Mouse (Mus musculus) sigmoid colon, adult 10 weeks (tissue): ENCODE results near the gene Prr14. TPM values are rescaled to one million over a fixed set of nuclear protein-coding genes. Genes with fewer than 3 reads are reported as not detected.

Experiments used
- polyA plus RNA-seq: library from polyadenylated mRNA; stranded (reverse); fragments of 350-450 nt; fragmentation: Illumina TruSeq; extraction: RNeasy Lipid Tissue Mini Kit (QIAGEN cat#74804); gene quantifications from one replicate; pipeline ENCODE4 v1.2.3, GENCODE M21; 2014; ENCODE audit warnings: low read depth, low replicate concordance

Gene Prr14
- polyA plus RNA-seq, result 23.2 TPM

GRCm38 (mm10) chr7:127459311-127459710, at the start of gene Prr14:
Gene Prr14 (plus strand): TSS chr7:127459611.

GRCm38 (mm10) chr7:127421388-127422191, 37.8 kb upstream of the Prr14 start, which contains the start of gene Zfp688:
Gene Zfp688 (minus strand): TSS chr7:127422068.

DNA sequence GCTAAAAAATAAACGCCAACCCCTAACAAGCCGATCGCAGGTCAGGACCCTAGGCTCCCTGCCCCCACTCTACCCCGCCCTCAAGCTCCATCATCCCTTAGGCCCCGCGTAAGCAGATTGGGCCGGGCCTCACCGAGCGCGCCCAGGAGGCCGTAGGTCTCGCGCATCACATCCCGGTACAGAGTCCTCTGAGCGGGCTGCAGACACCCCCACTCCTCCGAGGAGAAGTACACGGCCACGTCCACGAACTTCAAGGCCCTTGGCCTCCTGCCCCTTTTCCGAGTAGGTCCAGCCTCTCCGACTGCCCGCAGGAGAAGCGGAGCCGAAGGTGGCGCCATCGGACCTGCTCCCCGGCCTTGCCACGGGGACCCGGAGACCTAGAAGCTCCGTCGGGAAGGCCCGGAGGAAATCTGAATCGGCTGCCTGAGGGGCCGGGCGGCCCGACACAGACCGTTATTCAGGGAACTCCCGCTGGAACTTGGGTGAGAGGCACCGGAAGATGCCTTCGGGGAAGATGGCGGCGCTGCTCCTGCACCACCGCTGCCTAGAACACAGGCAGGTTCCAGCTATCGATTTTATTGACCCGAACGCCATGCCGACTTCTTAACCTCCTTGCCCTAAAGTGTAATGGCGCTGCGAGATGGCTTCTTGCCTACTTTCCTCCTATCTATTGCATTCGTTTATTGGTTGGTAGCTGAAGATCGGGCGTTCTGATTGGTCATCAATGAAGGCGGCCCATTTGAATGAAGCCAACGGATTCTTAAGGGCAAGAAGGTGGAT, 10.7 kb upstream of the Prr14 start, which contains the start of gene Zfp689:
Gene Zfp689 (minus strand): TSS at position 638 of the 780 bp plus-strand sequence.

DNA sequence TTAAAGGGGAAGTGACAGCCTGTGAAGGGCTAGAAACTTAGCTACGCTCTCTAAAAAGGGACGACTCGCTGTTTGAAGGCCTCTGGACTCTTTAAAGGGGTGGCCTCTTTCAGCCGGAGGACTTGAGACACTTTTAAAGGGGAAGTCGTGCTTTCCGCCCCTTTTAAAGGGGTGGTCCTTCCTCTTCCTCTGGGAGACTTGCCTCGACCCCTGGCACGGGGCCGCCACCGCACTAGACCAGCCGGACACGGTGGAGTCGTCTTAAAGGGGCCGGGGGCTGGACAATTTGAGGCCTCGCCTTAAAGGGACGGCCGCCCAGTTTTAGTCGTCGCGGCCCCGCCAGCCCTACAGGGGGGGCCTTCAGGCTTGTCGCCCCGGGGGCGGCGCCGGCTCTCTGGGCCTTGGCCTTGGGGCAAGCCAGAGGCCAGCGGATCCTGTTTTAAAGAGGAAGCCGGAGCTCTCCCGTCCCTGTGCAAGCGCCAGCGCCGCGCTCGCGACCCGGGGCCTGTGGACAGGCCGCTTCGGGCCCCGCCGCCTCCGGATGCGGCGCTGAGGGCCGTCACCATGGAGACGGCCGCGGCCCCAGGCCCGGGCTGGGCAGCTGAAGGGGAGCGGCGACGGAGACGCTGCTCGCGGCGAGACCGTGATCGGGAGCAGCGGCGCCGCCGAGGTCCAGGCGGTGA, 19.4 kb downstream of the Prr14 start, which contains the start of gene Fbrs:
Gene Fbrs (plus strand): TSS at position 565 of the 683 bp plus-strand sequence.

GRCm38 (mm10) chr7:127511808-127512230, 52.4 kb downstream of the Prr14 start, which contains the start of gene Srcap:
Gene Srcap (plus strand): TSS chr7:127511983.

GRCm38 (mm10) chr7:127519284-127519683, 59.9 kb downstream of the Prr14 start, which contains the start of gene Gm42715:
Gene Gm42715 (plus strand): TSS chr7:127519584.

Other genes starting within 250 kb of the Prr14 start
- gene Zfp553, start 226.6 kb upstream of the Prr14 start, polyA plus RNA-seq, result 1.8 TPM
- gene Sept1, start 226.5 kb upstream of the Prr14 start, polyA plus RNA-seq, result 1.1 TPM
- gene Zfp771, start 215.3 kb upstream of the Prr14 start, polyA plus RNA-seq, result 0.98 TPM
- gene Dctpp1, start 198.9 kb upstream of the Prr14 start, polyA plus RNA-seq, result 0.79 TPM
- 58.2 TPM for gene Sephs2, start 185.6 kb upstream of the Prr14 start, polyA plus RNA-seq
- 1.4 TPM for gene Itgal, start 163.4 kb upstream of the Prr14 start, polyA plus RNA-seq
- 3.9 TPM for gene Zfp768, start 114.0 kb upstream of the Prr14 start, polyA plus RNA-seq
- gene Zfp747, start 83.6 kb upstream of the Prr14 start, polyA plus RNA-seq, result 2.7 TPM
- gene 9130019O22Rik, start 72.4 kb upstream of the Prr14 start, polyA plus RNA-seq, result 2.4 TPM
- gene E430018J23Rik, start 66.0 kb upstream of the Prr14 start, polyA plus RNA-seq, result 0.88 TPM
- gene Zfp764, start 52.8 kb upstream of the Prr14 start, polyA plus RNA-seq, result 4.9 TPM
- gene Zfp688, start 37.5 kb upstream of the Prr14 start, polyA plus RNA-seq, result 3.4 TPM
- 0.95 TPM for gene Zfp689, start 10.5 kb upstream of the Prr14 start, polyA plus RNA-seq
- gene Fbrs, start 19.6 kb downstream of the Prr14 start, polyA plus RNA-seq, result 9.1 TPM
- 11.2 TPM for gene Srcap, start 52.4 kb downstream of the Prr14 start, polyA plus RNA-seq
- gene Gm42715, start 60.0 kb downstream of the Prr14 start, polyA plus RNA-seq, result 8.8 TPM
- not detected for gene Tmem265, start 101.8 kb downstream of the Prr14 start, polyA plus RNA-seq
- 32.4 TPM for gene Phkg2, start 113.7 kb downstream of the Prr14 start, polyA plus RNA-seq
- not detected for gene Ccdc189, start 129.0 kb downstream of the Prr14 start, polyA plus RNA-seq
- gene Rnf40, start 129.2 kb downstream of the Prr14 start, polyA plus RNA-seq, result 2.1 TPM
- gene Zfp629, start 156.2 kb downstream of the Prr14 start, polyA plus RNA-seq, result 6.8 TPM
- gene Bcl7c, start 249.3 kb downstream of the Prr14 start, polyA plus RNA-seq, result 1.0 TPM